Mouse (Mus musculus): ENCODE measurements around the gene Cs.

The Cs gene

GRCm38 (mm10) chr10:128409692-128410559 lies 72.4 kb downstream of the Cs start:
- peak; percentile 98 to 99 for DNase-seq

GRCm38 (mm10) chr10:128410560-128410845 lies 73.0 kb downstream of the Cs start:
- no peak for DNase-seq

GRCm38 (mm10) chr10:128411211-128412054 lies 73.9 kb downstream of the Cs start, which contains the start of the genes Nabp2 and Rnf41:
TSS of gene Nabp2 (minus strand) at chr10:128411492.
TSS of gene Rnf41 (plus strand) at chr10:128411657.
- DNase-seq = peak; percentile 98 to 99

- peak; percentile 73 to 79 for DNase-seq
Observed at GRCm38 (mm10) chr10:128412055-128412381, 74.5 kb downstream of the Cs start.
